Mouse (Mus musculus) MEL (cell line): ENCODE measurements around the gene Serpinh1. TPM values are rescaled to one million over a fixed set of nuclear protein-coding genes. Genes with fewer than 3 reads are reported as not detected.

ENCODE experiments used
- DNase-seq: peaks from one replicate; pipeline ENCODE4 v3.0.0; 2011; ENCODE audit warnings: low read depth, low spot score
- H3K27ac ChIP-seq: 2 replicates; pipeline ENCODE4 v1.5.1; 2012; ENCODE audit warnings: low read depth, mild to moderate bottlenecking, control low read depth, low read length, moderate library complexity; ENCODE audit not compliant: control insufficient read depth
- H3K27me3 ChIP-seq, 2 experiments: fragments of 150-350 bp in 1 of 2; sonication (generic) in 1 of 2; 2 replicates each; pipeline ENCODE4 v1.6.1; 2012; ENCODE audit warnings: low read length in 2 of 2, mild to moderate bottlenecking in 2 of 2, improper control_type of control experiment in 1 of 2, moderate library complexity in 1 of 2; ENCODE audit not compliant: insufficient read depth in 2 of 2, control insufficient read depth in 1 of 2
- H3K36me3 ChIP-seq, 2 experiments: 2 replicates each; pipeline ENCODE4 v1.6.1; 2012 to 2014; ENCODE audit warnings: low read length in 2 of 2, improper control_type of control experiment in 1 of 2, inconsistent platforms in 1 of 2, mild to moderate bottlenecking in 1 of 2; ENCODE audit not compliant: insufficient read depth in 2 of 2, control insufficient read depth in 1 of 2
- H3K4me1 ChIP-seq, 2 experiments: fragments of 150-350 bp in 1 of 2; sonication (generic) in 1 of 2; 2 replicates each; pipeline ENCODE4 v1.6.1; 2012; ENCODE audit warnings: low read length in 2 of 2, improper control_type of control experiment in 1 of 2, mild to moderate bottlenecking in 1 of 2; ENCODE audit not compliant: insufficient read depth in 2 of 2, control insufficient read depth in 1 of 2
- H3K4me3 ChIP-seq, 2 experiments: fragments of 150-350 bp in 1 of 2; sonication (generic) in 1 of 2; 2 replicates each; pipeline ENCODE4 v1.5.1; 2012; ENCODE audit warnings: low read depth in 2 of 2, low read length in 2 of 2, mild to moderate bottlenecking in 2 of 2, moderate library complexity in 2 of 2, control low read depth in 1 of 2, improper control_type of control experiment in 1 of 2; ENCODE audit not compliant: control insufficient read depth in 1 of 2, insufficient read depth in 1 of 2
- H3K79me2 ChIP-seq: 2 replicates; pipeline ENCODE4 v1.6.1; 2012; ENCODE audit warnings: mild to moderate bottlenecking, low read length, moderate library complexity; ENCODE audit not compliant: control insufficient read depth, poor library complexity, insufficient read depth
- H3K9ac ChIP-seq: 2 replicates; pipeline ENCODE4 v1.6.1; 2012; ENCODE audit warnings: low read depth, mild to moderate bottlenecking, control low read depth, low read length, moderate library complexity; ENCODE audit not compliant: control insufficient read depth, poor library complexity, severe bottlenecking
- H3K9me3 ChIP-seq: fragments of 150-350 bp; sonication (generic); replicated peaks from 2 replicates; pipeline ENCODE4 v1.6.1; 2012; ENCODE audit warnings: mild to moderate bottlenecking, low read length, improper control_type of control experiment, moderate library complexity; ENCODE audit not compliant: insufficient read depth
- CTCF ChIP-seq, 3 experiments: IDR thresholded peaks in 2 of 3; conservative IDR thresholded peaks in 1 of 3; 2 replicates each; pipeline ENCODE4 v1.5.1; 2011 to 2012; ENCODE audit warnings: low read length in 3 of 3, low read depth in 2 of 3, mild to moderate bottlenecking in 2 of 3, improper control_type of control experiment in 1 of 3, inconsistent platforms in 1 of 3, mixed read lengths in 1 of 3, moderate library complexity in 1 of 3; ENCODE audit not compliant: control insufficient read depth in 1 of 3, insufficient read depth in 1 of 3, poor library complexity in 1 of 3, severe bottlenecking in 1 of 3
- E2F4 ChIP-seq: IDR thresholded peaks from 2 replicates; pipeline ENCODE4 v1.6.1; 2011; ENCODE audit warnings: low read depth, low read length, improper control_type of control experiment, borderline replicate concordance
- EP300 ChIP-seq, 2 experiments: IDR thresholded peaks; 2 replicates each; pipeline ENCODE4 v1.6.1; 2011; ENCODE audit warnings: improper control_type of control experiment in 2 of 2, low read length in 2 of 2, low read depth in 1 of 2, mild to moderate bottlenecking in 1 of 2
- ETS1 ChIP-seq: IDR thresholded peaks from 2 replicates; pipeline ENCODE4 v1.6.1; 2012; ENCODE audit warnings: low read depth, mild to moderate bottlenecking, inconsistent platforms, low read length, improper control_type of control experiment, moderate library complexity
- GATA1 ChIP-seq: IDR thresholded peaks from 2 replicates; pipeline ENCODE4 v1.6.1; 2011; ENCODE audit warnings: low read depth, low read length, improper control_type of control experiment
- MAFK ChIP-seq: IDR thresholded peaks from 2 replicates; pipeline ENCODE4 v1.6.1; 2011; ENCODE audit warnings: low read depth, mild to moderate bottlenecking, low read length, improper control_type of control experiment, borderline replicate concordance
- MAX ChIP-seq: IDR thresholded peaks from 2 replicates; pipeline ENCODE4 v1.6.1; 2011; ENCODE audit warnings: low read length, improper control_type of control experiment
- MEF2A ChIP-seq: IDR thresholded peaks from 2 replicates; pipeline ENCODE4 v1.6.1; 2014; ENCODE audit warnings: low read depth, mild to moderate bottlenecking, inconsistent platforms, low read length, improper control_type of control experiment; ENCODE audit not compliant: poor library complexity, insufficient replicate concordance, severe bottlenecking; ENCODE audit errors: extremely low read depth
- MYB ChIP-seq: IDR thresholded peaks from 2 replicates; pipeline ENCODE4 v1.6.1; 2011; ENCODE audit warnings: mild to moderate bottlenecking, low read depth, low read length, improper control_type of control experiment
- NRF1 ChIP-seq: IDR thresholded peaks from 2 replicates; pipeline ENCODE4 v1.6.1; 2014; ENCODE audit warnings: low read depth, mild to moderate bottlenecking, inconsistent platforms, low read length, improper control_type of control experiment, moderate library complexity; ENCODE audit not compliant: poor library complexity, insufficient read depth, severe bottlenecking
- POLR2A ChIP-seq, 2 experiments: IDR thresholded peaks; 2 replicates each; pipeline ENCODE4 v1.6.1; 2011 to 2012; ENCODE audit warnings: low read length in 2 of 2, mild to moderate bottlenecking in 2 of 2, control low read depth in 1 of 2, improper control_type of control experiment in 1 of 2, low read depth in 1 of 2, moderate library complexity in 1 of 2; ENCODE audit not compliant: control insufficient read depth in 1 of 2, insufficient read depth in 1 of 2, poor library complexity in 1 of 2
- POLR2AphosphoS2 ChIP-seq: IDR thresholded peaks from 2 replicates; pipeline ENCODE4 v1.6.1; 2011; ENCODE audit warnings: low read length, improper control_type of control experiment
- POLR2AphosphoS5 ChIP-seq: IDR thresholded peaks from 2 replicates; pipeline ENCODE4 v1.6.1; 2012; ENCODE audit warnings: low read depth, borderline replicate concordance, mild to moderate bottlenecking, inconsistent platforms, low read length, moderate library complexity, mixed read lengths
- RCOR1 ChIP-seq: IDR thresholded peaks from 2 replicates; pipeline ENCODE4 v1.6.1; 2012; ENCODE audit warnings: low read depth, mild to moderate bottlenecking, inconsistent platforms, low read length, improper control_type of control experiment
- SIN3A ChIP-seq: IDR thresholded peaks from 2 replicates; pipeline ENCODE4 v1.6.1; 2012; ENCODE audit warnings: low read length, improper control_type of control experiment, inconsistent platforms
- SMC3 ChIP-seq: IDR thresholded peaks from 2 replicates; pipeline ENCODE4 v1.6.1; 2011; ENCODE audit warnings: low read depth, low read length, improper control_type of control experiment
- TAL1 ChIP-seq: IDR thresholded peaks from 2 replicates; pipeline ENCODE4 v1.6.1; 2012; ENCODE audit warnings: mild to moderate bottlenecking, inconsistent platforms, low read length, moderate library complexity, mixed read lengths
- TCF12 ChIP-seq: IDR thresholded peaks from 2 replicates; pipeline ENCODE4 v1.6.1; 2014; ENCODE audit warnings: low read depth, mild to moderate bottlenecking, inconsistent platforms, low read length, improper control_type of control experiment, moderate library complexity
- UBTF ChIP-seq: IDR thresholded peaks from 2 replicates; pipeline ENCODE4 v1.6.1; 2012; ENCODE audit warnings: low read depth, mild to moderate bottlenecking, inconsistent platforms, low read length, improper control_type of control experiment, moderate library complexity, borderline replicate concordance; ENCODE audit not compliant: insufficient read depth
- USF1 ChIP-seq: IDR thresholded peaks from 2 replicates; pipeline ENCODE4 v1.6.1; 2014; ENCODE audit warnings: low read depth, mild to moderate bottlenecking, inconsistent platforms, low read length, improper control_type of control experiment, moderate library complexity
- ZC3H11A ChIP-seq: IDR thresholded peaks from 2 replicates; pipeline ENCODE4 v1.6.1; 2012; ENCODE audit warnings: low read depth, mild to moderate bottlenecking, inconsistent platforms, low read length, improper control_type of control experiment
- ZNF384 ChIP-seq: IDR thresholded peaks from 2 replicates; pipeline ENCODE4 v1.6.1; 2012; ENCODE audit warnings: low read depth, mild to moderate bottlenecking, inconsistent platforms, low read length, improper control_type of control experiment
- polyA plus RNA-seq, 2 experiments: library from polyadenylated mRNA; stranded (reverse) in 1 of 2; unstranded in 1 of 2; fragments of >175 nt in 1 of 2; fragments of >200 nt in 1 of 2; gene quantifications; 2 replicates each; pipeline versions ENCODE4 v1.2.1 to v1.2.4; 2012; ENCODE audit warnings: low replicate concordance in 2 of 2, low read depth in 1 of 2; ENCODE audit not compliant: insufficient read length in 2 of 2, insufficient read depth in 1 of 2, missing spikeins in 1 of 2
- total RNA-seq: library from RNA; depleted of rRNA; stranded (reverse); fragments of 300-350 nt; gene quantifications from 2 replicates; pipeline ENCODE4 v1.2.3, GENCODE M21; 2012

The Serpinh1 gene
- total and polyA plus RNA-seq, 3 experiments: not detected

DNA sequence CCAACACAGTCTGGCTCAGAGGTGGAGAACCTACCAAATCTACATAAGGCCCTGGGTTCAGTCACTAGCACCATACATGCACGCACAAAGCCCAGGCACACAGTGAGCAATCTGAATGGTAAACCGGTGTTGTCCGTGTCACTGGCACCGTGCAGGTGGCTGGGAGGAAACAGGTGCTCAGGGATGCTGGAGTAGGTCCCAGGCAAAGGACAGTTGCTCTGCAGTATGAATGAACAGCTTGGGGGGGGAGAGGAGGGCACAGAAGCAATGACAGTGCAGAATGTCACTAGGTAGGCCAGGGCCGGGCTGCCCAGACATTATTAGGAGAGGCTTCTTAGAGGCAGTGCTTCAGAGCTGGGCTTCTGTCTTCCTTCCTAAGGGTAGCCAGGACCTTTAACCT, 34.3 kb upstream of the Serpinh1 start:
- H3K9ac ChIP-seq: no peak overlapping the region
- no peak for DNase-seq
- TF ChIP-seq POLR2AphosphoS5: no peak
- TF ChIP-seq TCF12: no peak
- no peak for TF ChIP-seq ZNF384
- no peak for TF ChIP-seq POLR2A (IDR thresholded peaks at IDR 0.05; ENCODE audit: control insufficient read depth in 1 of 2, insufficient read depth in 1 of 2, low read depth in 1 of 2, low read length in 2 of 2, poor library complexity in 1 of 2)
- TF ChIP-seq UBTF: no peak
- TF ChIP-seq ETS1: no peak
- no peak for TF ChIP-seq NRF1
- no peak for TF ChIP-seq ZC3H11A
- TF ChIP-seq USF1: no peak
- TF ChIP-seq MAFK: no peak
- TF ChIP-seq SIN3A: no peak
- TF ChIP-seq EP300 (IDR thresholded peaks at IDR 0.05; ENCODE audit: low read depth in 1 of 2, low read length in 2 of 2): no peak
- no peak for TF ChIP-seq MEF2A
- TF ChIP-seq RCOR1: no peak
- TF ChIP-seq SMC3: no peak
- no peak for TF ChIP-seq GATA1
- TF ChIP-seq MAX: no peak
- TF ChIP-seq MYB: no peak
- no peak for TF ChIP-seq POLR2AphosphoS2
- TF ChIP-seq CTCF (IDR thresholded peaks at IDR 0.05 in 2 of 3, conservative IDR thresholded peaks at IDR 0.05 in 1 of 3; ENCODE audit: control insufficient read depth in 1 of 3, insufficient read depth in 1 of 3, low read depth in 2 of 3, low read length in 3 of 3, poor library complexity in 1 of 3, severe bottlenecking in 1 of 3): no peak
- no peak overlapping the region for H3K4me3 ChIP-seq
- no peaks in the 10 kb centered on the region for H3K9me3 ChIP-seq
- no peak overlapping the region for H3K27ac ChIP-seq
- no peaks in the 10 kb centered on the region for H3K36me3 ChIP-seq
- no peaks in the 10 kb centered on the region for H3K79me2 ChIP-seq
- H3K4me1 ChIP-seq: no peaks in the 10 kb centered on the region
- H3K27me3 ChIP-seq: no peaks in the 10 kb centered on the region; a peak in 1 of 4 replicates

DNA sequence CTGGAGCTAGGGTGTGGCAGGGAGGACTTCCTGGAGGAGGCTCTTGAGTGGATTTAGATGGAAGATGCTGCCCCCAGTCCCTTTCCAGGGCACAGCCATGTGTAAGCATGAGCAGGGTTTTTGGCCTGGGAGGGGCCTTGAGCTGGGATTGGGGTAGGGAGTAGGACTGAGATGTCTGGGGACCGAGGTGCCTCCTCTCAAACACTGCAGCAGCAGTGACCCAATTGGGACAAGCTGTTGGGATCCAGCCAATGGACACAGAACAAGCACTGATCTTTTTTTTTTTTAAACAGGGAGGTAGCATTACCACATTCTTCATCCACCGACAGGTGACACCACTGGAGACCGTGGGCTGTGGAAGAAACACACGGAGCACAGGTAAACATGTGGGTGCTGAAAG, 33.8 kb upstream of the Serpinh1 start:
- no peaks in the 10 kb centered on the region for H3K79me2 ChIP-seq
- no peak overlapping the region for H3K4me3 ChIP-seq
- peaks cover 0 to 2% of the 10 kb centered on the region in 2 experiments; a peak in 2 of 4 replicates for H3K27me3 ChIP-seq
- no peak overlapping the region for H3K27ac ChIP-seq
- H3K36me3 ChIP-seq: no peaks in the 10 kb centered on the region; a peak in 1 of 4 replicates
- no peaks in the 10 kb centered on the region for H3K9me3 ChIP-seq
- H3K4me1 ChIP-seq: 0 out of 4 replicates have a peak, but pooled peaks cover 0 to 4% of the 10 kb centered on the region in 2 experiments
- DNase-seq: no peak
- TF ChIP-seq TAL1: no peak
- TF ChIP-seq E2F4: no peak
- no peak for TF ChIP-seq GATA1
- no peak overlapping the region for H3K9ac ChIP-seq
